ENCODE assay signal across 17 mouse cellular contexts in genomic region chr2:166631621-166632171, GRCm38 (mm10).
DNase-seq lines count a peak whose midpoint lies in the region; ATAC-seq and TF ChIP-seq lines count a peak whose summit lies in the region.
"Had no signal": no experiment of that assay in that cellular context is flagged by ENCODE, and none has a peak within 500 bp of the region (broad histone marks: within the 10 kb centered on the region; RNA-seq: fewer than 3 reads in every experiment).

No protein-coding gene starts in this region.

- H3K27ac ChIP-seq in forebrain, embryonic 14.5 days (ENCODE audit: low read depth, low read length), result 0 out of 2 replicates have a peak overlapping the region, but pooled peaks have one; percentile 45
- H3K27ac ChIP-seq in forebrain, embryonic 11.5 days (ENCODE audit: low read depth, low read length), result no peak overlapping the region
- peak overlapping the region; percentile 26 for H3K27ac ChIP-seq in bone marrow, adult 2 months (ENCODE audit: control insufficient read depth, insufficient read depth, low read depth, low read length, poor library complexity)
- peak overlapping the region; percentile 99 for H3K27ac ChIP-seq in thymus, adult 2 months (ENCODE audit: control insufficient read depth, insufficient read depth, low read length)
- H3K27ac ChIP-seq: embryonic facial prominence, embryonic 15.5 days; neural tube, embryonic 12.5 days had no signal

- TF ChIP-seq CTCF in bone marrow, adult 2 months (IDR thresholded peaks at IDR 0.05; ENCODE audit: control insufficient read depth, insufficient read depth, low read length), result no peak
- no peak for TF ChIP-seq CTCF in thymus, adult 2 months (IDR thresholded peaks at IDR 0.05; ENCODE audit: borderline replicate concordance, control insufficient read depth, extremely low read depth, insufficient read depth, low read length, poor library complexity)

- no peaks in the 10 kb centered on the region for H3K27me3 ChIP-seq in forebrain, embryonic 14.5 days (replicated peaks; ENCODE audit: control insufficient read depth, insufficient read depth, low read length)
- H3K27me3 ChIP-seq in forebrain, embryonic 11.5 days (ENCODE audit: control insufficient read depth, insufficient read depth, low read length), result no peaks in the 10 kb centered on the region
- H3K27me3 ChIP-seq in thymus, adult 2 months (ENCODE audit: control insufficient read depth, insufficient read depth, low read length), result no peaks in the 10 kb centered on the region
- H3K27me3 ChIP-seq: embryonic facial prominence, embryonic 15.5 days; neural tube, embryonic 12.5 days; Patski had no signal

- H3K9ac ChIP-seq in forebrain, embryonic 14.5 days (ENCODE audit: low read length), result no peak overlapping the region
- no peak overlapping the region for H3K9ac ChIP-seq in forebrain, embryonic 11.5 days (ENCODE audit: low read length)
- H3K9ac ChIP-seq: embryonic facial prominence, embryonic 15.5 days; neural tube, embryonic 12.5 days had no signal

- H3K4me3 ChIP-seq in forebrain, embryonic 14.5 days (ENCODE audit: low read depth, low read length), result no peak overlapping the region
- H3K4me3 ChIP-seq in forebrain, embryonic 11.5 days (ENCODE audit: low read depth, low read length), result no peak overlapping the region
- H3K4me3 ChIP-seq in bone marrow, adult 2 months (replicated peaks; ENCODE audit: control insufficient read depth, low read depth, low read length), result no peak overlapping the region
- H3K4me3 ChIP-seq in thymus, adult 2 months (ENCODE audit: control insufficient read depth, insufficient read depth, low read length), result no peak overlapping the region
- H3K4me3 ChIP-seq: embryonic facial prominence, embryonic 15.5 days; neural tube, embryonic 12.5 days had no signal

- TF ChIP-seq POLR2A in bone marrow, adult 2 months (IDR thresholded peaks at IDR 0.05; ENCODE audit: borderline replicate concordance, control insufficient read depth, low read depth, low read length), result no peak
- peak; percentile 26; the same call in 1 of the 2 replicates for TF ChIP-seq POLR2A in thymus, adult 2 months (IDR thresholded peaks at IDR 0.05; ENCODE audit: control insufficient read depth, extremely low read depth, insufficient read depth, low read length, poor library complexity)

- H3K9me3 ChIP-seq in forebrain, embryonic 14.5 days (replicated peaks; ENCODE audit: control insufficient read depth, low read length), result no peaks in the 10 kb centered on the region
- H3K9me3 ChIP-seq in forebrain, embryonic 11.5 days (ENCODE audit: control insufficient read depth, low read length), result no peaks in the 10 kb centered on the region
- H3K9me3 ChIP-seq: embryonic facial prominence, embryonic 15.5 days; neural tube, embryonic 12.5 days had no signal

- H3K36me3 ChIP-seq in forebrain, embryonic 14.5 days (ENCODE audit: control insufficient read depth, insufficient read depth, low read length), result peaks cover 18% of the 10 kb centered on the region; the same call in 1 of the 2 replicates
- H3K36me3 ChIP-seq in forebrain, embryonic 11.5 days (ENCODE audit: control insufficient read depth, insufficient read depth, low read length), result no peaks in the 10 kb centered on the region; the same call in 1 of the 2 replicates
- peaks cover 7% of the 10 kb centered on the region for H3K36me3 ChIP-seq in thymus, adult 2 months (ENCODE audit: control insufficient read depth, insufficient read depth, low read length)

- DNase-seq in forebrain, embryonic 14.5 days (ENCODE audit: low spot score), result no peak
- no peak for DNase-seq in forebrain, embryonic 11.5 days (ENCODE audit: low spot score)
- DNase-seq in kidney, postnatal 10 days, result peak; percentile 40
- DNase-seq in kidney, adult 18-20 months, result no peak
- peak; percentile 60 for DNase-seq in thymus, adult 2 months
- DNase-seq in lung, postnatal 14 days, result no peak
- DNase-seq: B cell, adult 2 months; gastrocnemius, postnatal 36 days; heart, postnatal 10 days; kidney, adult 9 months; right cerebral cortex, postnatal 14 days had no signal

- H3K4me2 ChIP-seq in forebrain, embryonic 14.5 days (ENCODE audit: low read length), result no peak overlapping the region
- no peak overlapping the region for H3K4me2 ChIP-seq in forebrain, embryonic 11.5 days (ENCODE audit: low read depth, low read length, severe bottlenecking)
- H3K4me2 ChIP-seq: embryonic facial prominence, embryonic 15.5 days; neural tube, embryonic 12.5 days had no signal

- ATAC-seq in forebrain, embryonic 14.5 days, result no peak
- no peak for ATAC-seq in forebrain, embryonic 11.5 days (replicated peaks; ENCODE audit: low FRiP score)
- no peak for ATAC-seq in granulocyte monocyte progenitor cell, adult 5-6 weeks (replicated peaks; ENCODE audit: poor library complexity, severe bottlenecking)
- ATAC-seq: hindbrain, embryonic 16.5 days; Patski had no signal

- 86% methylated on average over 10 of the region's 10 CpGs for WGBS in forebrain, embryonic 14.5 days
- 85% methylated on average over 10 of the region's 10 CpGs for WGBS in forebrain, embryonic 11.5 days
- WGBS in bone marrow, adult 2 months, result 75% methylated on average over 10 of the region's 10 CpGs
- 35% methylated on average over 10 of the region's 10 CpGs for WGBS in thymus, adult 2 months

- peaks cover 4% of the 10 kb centered on the region; the same call in 1 of the 2 replicates for H3K4me1 ChIP-seq in forebrain, embryonic 14.5 days (ENCODE audit: control insufficient read depth, insufficient read depth, low read length)
- no peaks in the 10 kb centered on the region for H3K4me1 ChIP-seq in forebrain, embryonic 11.5 days (replicated peaks; ENCODE audit: control insufficient read depth, insufficient read depth, low read length)
- H3K4me1 ChIP-seq in bone marrow, adult 2 months (ENCODE audit: control insufficient read depth, insufficient read depth, low read length), result peaks cover 16% of the 10 kb centered on the region
- H3K4me1 ChIP-seq in thymus, adult 2 months (replicated peaks; ENCODE audit: control insufficient read depth, insufficient read depth, low read length), result peaks cover 88% of the 10 kb centered on the region

Comparison
In these comparisons a context has a peak if more than half of its experiments do, and no peak if none do; other contexts are left out.
1. DNase-seq: peak in kidney, postnatal 10 days (single experiment) and thymus, adult 2 months (single experiment); none in forebrain, embryonic 14.5 days (single experiment), forebrain, embryonic 11.5 days (single experiment), kidney, adult 18-20 months (single experiment) and lung, postnatal 14 days (single experiment).